Mouse (Mus musculus): ENCODE results near the gene Galp. TPM values are rescaled to one million over a fixed set of nuclear protein-coding genes. Genes with fewer than 3 reads are reported as not detected.

The Galp gene
- not detected in 2 replicates for polyA plus RNA-seq (2012; ENCODE audit: low replicate concordance)

DNA sequence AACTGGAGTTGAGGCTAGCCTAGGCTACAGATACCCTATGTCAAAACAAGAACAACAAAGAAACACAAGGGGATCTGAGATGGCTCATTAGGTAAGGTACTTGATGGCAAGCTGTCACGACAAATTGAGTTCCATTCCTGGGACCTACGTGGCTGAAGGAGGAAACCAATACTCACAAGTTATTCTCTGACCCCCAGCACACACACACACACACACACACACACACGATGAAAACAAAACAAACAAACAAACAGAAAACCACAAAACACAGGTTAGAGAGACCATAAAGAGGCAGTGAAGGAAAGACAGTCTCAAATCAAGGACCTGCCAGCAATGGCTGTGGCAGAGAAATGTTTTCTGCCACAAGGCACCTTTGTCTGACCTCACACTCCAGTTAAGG lies at the start of gene Galp:
Gene Galp (plus strand): TSS at position 301 of the 400 bp plus-strand sequence.

DNA sequence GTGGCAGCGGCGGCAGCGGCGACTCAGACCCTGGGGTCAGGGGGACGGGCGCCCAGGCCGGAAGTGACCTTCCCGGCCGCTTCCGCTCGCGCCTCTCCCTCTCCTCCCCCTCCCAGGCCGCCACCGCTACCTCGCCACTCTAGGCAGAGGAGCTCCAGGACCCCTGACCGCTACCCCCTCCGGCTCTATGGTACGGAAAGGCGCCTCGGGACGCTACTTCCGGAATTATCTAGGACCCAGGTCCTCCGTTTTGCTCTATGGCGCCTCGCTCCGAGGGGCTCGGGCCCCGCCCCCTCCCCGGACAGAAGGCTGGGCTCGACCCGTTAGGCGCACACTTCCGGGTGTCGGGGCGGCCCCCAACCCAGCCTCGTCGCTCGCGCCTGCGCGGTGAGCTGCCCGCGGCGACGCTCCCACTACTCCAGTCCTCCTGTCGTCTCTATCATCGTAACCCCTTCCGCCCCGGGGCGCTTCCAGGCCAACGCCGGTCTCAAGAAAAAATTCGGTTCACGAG lies 40.9 kb upstream of the Galp start, which contains the start of gene Zfp787:
Gene Zfp787 (minus strand): TSS at position 97 of the 511 bp plus-strand sequence.

DNA sequence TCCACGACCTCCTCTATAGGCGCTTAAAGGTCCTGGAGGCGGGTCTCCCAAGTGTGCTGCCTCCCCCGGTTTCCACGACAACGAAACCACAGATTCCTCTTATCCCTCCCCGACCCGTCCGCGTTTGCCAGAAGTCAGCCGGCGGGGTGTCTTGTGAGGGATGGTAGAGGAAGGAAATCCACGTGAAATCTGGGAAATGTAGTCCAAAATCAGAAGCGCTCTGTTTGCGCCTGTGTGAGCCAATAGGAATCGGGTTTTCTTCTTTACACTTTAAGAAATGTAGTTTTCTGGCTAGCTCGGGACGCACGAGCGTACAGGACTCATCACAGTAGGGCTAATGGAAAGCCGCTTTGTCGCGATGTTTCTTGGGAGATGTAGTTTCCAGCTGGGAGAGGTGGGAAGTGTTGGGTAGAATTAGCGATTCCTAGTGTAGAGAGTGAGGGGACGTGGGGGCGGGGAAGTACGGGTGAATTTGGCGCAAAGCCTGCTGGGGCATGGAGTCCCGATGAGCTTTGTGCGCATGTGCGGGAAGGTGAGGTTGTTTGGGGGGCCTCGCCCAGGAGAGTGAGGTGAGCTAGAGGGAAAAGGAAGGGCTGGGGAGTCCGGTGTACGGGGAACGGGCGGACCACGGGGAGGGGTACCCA lies 24.8 kb upstream of the Galp start, which contains the start of gene Zfp444:
Gene Zfp444 (plus strand): TSS at position 221 of the 644 bp plus-strand sequence.

DNA sequence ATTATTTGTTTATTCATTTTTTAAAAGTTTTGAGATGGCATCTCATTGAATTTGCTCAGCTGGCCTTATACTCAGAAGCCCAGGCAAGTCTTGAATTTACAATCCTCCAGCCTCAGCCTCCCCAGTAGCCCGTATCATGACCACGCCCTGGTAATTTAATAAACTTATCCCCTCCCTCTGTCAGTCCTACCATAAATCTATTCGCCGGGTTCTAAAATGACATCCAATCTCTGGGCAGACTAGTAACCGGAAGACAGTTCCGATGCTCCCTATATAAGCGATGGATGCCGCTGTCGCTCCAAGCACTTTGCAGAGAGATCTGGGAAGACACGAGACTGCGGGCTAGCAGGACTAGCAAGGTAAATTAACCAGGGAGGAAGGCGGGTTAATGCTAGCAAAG lies 25.1 kb downstream of the Galp start, which contains the start of gene Zscan5b:
Gene Zscan5b (plus strand): TSS at position 301 of the 400 bp plus-strand sequence.

DNA sequence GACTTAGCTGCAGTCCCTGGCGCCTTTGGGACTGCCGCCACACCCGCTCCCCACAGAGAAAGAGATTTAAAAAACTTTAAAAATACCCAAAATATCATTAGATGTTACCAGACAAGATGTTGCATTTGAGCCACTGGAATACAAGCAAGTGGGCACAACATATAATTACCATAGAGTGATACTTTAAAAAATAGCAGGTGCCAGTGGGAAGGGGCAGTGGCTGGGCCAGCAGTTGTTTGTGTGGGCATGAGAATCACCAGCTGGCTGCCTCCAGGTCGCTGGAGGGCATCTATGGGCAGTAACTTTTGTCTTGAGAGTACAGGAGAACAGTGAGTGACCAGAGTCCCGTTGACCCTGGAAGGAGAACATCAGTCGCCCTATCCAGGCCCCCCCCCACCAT lies 55.5 kb downstream of the Galp start, which contains the start of gene Epp13:
Gene Epp13 (plus strand): TSS at position 301 of the 400 bp plus-strand sequence.

Other genes with a start within 250 kb of the Galp start
- not detected in 2 replicates for gene Vmn1r65, start 186.1 kb upstream of the Galp start, polyA plus RNA-seq (2012; ENCODE audit: low replicate concordance)
- gene Nlrp4c, start 151.9 kb upstream of the Galp start, polyA plus RNA-seq (2012; ENCODE audit: low replicate concordance): not detected in 2 replicates
- 42.9 and 67.6 TPM in 2 replicates for gene Zfp787, start 41.1 kb upstream of the Galp start, polyA plus RNA-seq (2012; ENCODE audit: low replicate concordance)
- 42.4 and 58.2 TPM in 2 replicates for gene Zfp444, start 24.9 kb upstream of the Galp start, polyA plus RNA-seq (2012; ENCODE audit: low replicate concordance)
- not detected in 2 replicates for gene Zscan5b, start 25.2 kb downstream of the Galp start, polyA plus RNA-seq (2012; ENCODE audit: low replicate concordance)
- not detected in 2 replicates for gene Epp13, start 55.6 kb downstream of the Galp start, polyA plus RNA-seq (2012; ENCODE audit: low replicate concordance)
- gene Zfp667, start 89.5 kb downstream of the Galp start, polyA plus RNA-seq (2012; ENCODE audit: low replicate concordance): 0.10 and 0.88 TPM in 2 replicates
- 1.8 TPM in 2 replicates for gene Zfp583, start 134.2 kb downstream of the Galp start, polyA plus RNA-seq (2012; ENCODE audit: low replicate concordance)
- 0.07 and 0.08 TPM in 2 replicates for gene Gm3854, start 146.7 kb downstream of the Galp start, polyA plus RNA-seq (2012; ENCODE audit: low replicate concordance)
- 0.30 and 0.37 TPM in 2 replicates for gene Zfp78, start 166.2 kb downstream of the Galp start, polyA plus RNA-seq (2012; ENCODE audit: low replicate concordance)
- 1.2 and 1.6 TPM in 2 replicates for gene Zfp28, start 186.2 kb downstream of the Galp start, polyA plus RNA-seq (2012; ENCODE audit: low replicate concordance)
- gene Smim17, start 201.6 kb downstream of the Galp start, polyA plus RNA-seq (2012; ENCODE audit: low replicate concordance): not detected in 2 replicates
- not detected in 2 replicates for gene Gm20715, start 213.2 kb downstream of the Galp start, polyA plus RNA-seq (2012; ENCODE audit: low replicate concordance)
- gene Olfr1344, start 241.6 kb downstream of the Galp start, polyA plus RNA-seq (2012; ENCODE audit: low replicate concordance): 0.26 TPM in 1 of 2 replicates, not detected in the other